Mouse (Mus musculus) frontal cortex, adult 2 months (tissue): Measurements from ENCODE around the gene Olah. TPM values are rescaled to one million over a fixed set of nuclear protein-coding genes. Genes with fewer than 3 reads are reported as not detected.
"Not testable (repeated sequence)": the region's sequence is repeated elsewhere in the genome, so short reads cannot be mapped to it uniquely, and the experiment has no call there.

Experiments used
- DNase-seq, 2 experiments: peaks; one replicate each; pipeline ENCODE4 v3.0.0; 2022; ENCODE audit warnings: low spot score in 1 of 2; ENCODE audit errors: extremely low spot score in 1 of 2
- polyA plus RNA-seq: library from polyadenylated mRNA; depleted of rRNA; stranded (reverse); fragments of >200 nt; gene quantifications from 2 replicates; pipeline ENCODE4 v1.2.3, GENCODE M21; 2012; rRNA removed

The Olah gene
- polyA plus RNA-seq = not detected in 2 replicates

DNA sequence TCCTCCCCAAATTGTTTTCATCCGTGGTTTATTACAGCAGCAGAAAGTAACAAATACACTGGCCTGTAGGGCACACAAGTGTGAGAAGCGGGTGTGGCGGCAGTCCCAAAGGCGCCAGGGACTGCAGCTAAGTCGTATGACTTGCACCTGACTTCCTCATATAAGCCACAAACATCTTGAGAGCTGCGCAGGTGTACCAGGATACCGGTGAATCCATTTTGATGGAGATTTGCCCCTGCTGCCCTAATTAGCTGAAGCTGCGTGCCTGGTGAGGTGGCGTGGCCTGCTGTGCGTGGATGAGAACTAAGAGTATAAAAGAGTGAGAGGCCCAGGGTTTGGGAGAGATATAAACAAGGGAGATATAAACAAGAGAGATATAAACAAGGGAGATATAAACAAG, at the start of gene Olah:
TSS of gene Olah (minus strand) at position 101 of the 400 bp plus-strand sequence.
- DNase-seq = not testable (repeated sequence)

DNA sequence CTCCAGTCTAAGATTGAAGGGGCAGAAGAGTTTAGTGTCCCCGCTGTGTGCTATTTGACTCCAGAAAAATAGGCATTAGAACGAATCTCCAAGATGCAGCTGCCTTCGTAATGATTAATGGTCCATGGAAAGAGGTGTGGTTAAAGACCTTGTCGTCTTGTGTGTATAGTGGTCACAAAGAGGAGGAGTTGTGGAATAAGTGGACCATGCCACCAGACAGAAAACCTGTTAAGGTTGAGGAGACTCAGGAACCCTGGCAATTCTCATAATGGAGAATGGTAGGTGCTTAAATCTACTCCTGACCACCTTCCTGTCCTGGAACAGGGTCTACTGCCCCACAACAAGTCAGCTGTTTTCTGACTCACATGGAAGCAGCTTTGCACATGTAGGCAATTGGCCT, 49.0 kb upstream of the Olah start:
- DNase-seq = no peak

DNA sequence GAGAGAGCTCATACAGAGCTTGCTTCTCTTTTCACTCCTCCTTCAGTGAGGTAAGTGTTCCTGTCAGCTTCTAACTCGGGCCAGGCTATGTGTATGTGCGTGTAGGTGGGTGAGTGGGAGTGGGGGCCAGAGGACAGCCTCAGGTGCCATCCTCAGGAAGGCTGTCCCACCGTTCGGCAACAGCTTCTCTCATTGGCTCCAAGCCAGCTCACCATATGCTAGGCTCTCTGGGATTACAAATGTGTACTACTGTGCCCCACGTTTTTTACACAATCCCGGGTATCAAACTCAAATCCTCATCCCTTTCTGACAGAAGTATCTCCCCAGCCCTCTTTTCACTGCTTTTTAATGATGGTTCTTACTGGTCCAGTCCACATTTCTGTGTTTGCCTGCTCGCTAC, 47.2 kb upstream of the Olah start:
- peak in 1 of 2 experiments; percentile 25 for DNase-seq

DNA sequence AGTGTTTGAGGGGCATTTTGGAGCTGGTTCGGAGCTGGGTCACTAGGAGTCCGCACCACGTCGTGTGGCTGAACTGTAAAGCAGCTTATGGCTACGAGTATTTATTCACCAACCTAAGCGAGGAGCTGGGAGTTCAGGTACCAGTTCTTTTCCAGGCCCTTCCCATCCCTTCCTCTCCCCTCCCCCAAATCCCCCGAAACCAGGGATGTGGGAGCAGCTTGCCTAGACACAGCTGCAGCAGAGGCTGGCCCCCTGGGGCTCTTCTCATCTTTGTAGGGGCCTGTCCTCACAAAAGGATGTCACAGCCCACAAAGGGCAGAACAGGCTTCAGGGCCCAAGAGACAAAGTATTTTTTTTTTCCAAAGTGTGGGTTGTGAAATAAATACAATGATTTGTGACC, 40.9 kb upstream of the Olah start:
- no peak for DNase-seq

DNA sequence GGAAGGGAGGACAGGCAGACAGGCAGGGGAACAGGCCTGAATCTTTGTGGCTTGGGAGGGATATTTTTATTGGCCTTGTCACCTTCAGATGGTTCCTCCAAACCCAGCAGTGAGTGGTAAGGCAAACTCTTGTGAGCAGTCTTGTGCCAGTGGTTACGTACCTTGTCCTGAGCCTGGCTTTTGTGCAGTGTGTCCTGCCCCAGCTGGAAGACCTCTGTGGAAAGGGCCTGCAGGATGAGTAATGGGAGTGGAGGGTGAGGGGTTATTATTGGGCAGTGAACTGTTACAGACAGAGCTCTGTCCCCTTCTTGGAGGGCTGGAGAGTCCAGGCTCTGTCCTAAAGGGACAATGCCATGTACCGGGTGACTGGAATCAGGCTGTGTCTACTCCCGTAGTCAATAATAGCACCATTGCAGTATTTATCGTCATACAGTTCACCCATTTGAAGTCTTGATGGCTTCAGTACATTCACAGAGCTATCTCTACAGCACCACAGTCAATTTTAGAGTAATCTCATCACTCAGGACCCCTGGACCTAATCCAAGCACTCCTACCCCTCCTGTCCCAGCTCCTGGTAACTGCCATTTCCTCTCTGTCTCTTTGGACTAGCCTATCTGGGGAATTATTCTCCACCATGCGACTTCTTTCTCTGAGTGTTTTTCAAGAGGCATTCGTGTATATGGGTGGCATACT, 38.5 kb upstream of the Olah start:
- no peak for DNase-seq

DNA sequence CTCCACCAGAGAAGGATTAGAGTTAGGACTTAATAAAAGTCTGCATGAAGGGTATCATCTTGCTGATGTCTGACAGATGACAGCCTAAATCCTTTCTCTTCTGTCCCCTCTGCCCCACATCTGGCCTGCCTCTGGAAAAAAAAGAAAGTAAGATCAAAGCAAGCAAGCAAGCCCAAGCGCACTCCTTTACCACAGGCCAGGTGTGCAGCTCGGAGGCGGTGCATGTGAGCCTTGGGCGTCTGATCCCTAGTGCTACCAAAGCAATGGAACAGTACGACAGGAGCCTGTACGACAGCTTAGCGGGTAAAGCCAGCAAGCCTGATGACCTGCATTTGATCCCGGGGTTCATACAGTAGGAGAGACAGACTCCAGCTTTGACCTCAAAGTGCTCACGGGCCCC, 33.9 kb upstream of the Olah start:
- no peak for DNase-seq

DNA sequence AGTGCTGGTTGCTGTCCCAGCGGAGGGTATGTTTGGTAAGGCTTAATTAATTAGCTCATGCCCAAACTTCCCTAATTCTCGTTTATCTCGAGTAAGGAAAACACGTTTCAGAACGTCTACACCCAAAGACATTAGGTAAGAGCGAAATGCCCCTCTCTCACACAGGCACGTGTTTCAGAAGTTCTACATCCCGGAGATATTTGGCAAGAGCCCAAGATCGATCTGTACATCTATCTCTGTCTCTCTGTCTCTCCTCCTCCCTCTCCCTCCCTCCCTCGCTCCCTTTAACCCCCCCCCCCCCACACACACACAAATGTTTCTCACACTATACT, 27.5 kb upstream of the Olah start:
- DNase-seq = no peak

DNA sequence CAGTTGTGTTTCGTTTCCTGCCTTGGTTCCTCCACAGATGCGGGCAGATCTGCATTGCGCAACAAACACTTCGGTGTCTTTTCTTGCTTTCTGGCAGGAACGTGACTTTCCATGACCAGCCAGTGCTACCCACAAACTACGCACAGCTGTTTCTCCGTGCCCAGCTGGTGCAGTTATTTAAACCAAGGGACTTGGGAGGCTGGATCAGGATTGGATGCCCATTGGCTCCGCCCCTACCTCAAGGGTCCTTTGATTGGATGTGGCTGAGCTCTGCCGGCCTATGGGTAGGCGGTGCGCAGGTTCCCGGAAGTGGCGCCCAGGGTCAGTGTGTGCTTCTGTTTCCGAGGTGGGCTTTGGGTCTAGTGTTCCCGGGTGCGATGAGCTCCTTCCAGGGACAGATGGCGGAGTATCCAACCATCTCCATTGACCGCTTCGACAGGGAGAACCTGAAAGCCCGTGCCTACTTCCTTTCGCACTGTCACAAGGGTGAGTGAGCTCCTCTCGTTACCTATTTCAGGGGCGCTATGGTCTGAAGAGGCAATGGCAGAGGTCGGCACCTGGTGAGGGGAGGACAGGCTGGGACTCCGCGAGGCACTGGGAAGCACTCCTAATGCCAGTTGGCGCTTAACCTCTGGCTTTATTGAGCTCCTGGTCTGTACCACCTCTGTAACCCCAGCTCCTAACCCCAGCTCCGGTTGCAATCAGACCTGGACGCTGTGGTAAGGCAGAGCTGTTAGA, 27.0 kb upstream of the Olah start, which contains the start of gene Dclre1c:
TSS of gene Dclre1c (plus strand) at position 291 of the 738 bp plus-strand sequence.
- DNase-seq = peak; percentile 92 to 93

DNA sequence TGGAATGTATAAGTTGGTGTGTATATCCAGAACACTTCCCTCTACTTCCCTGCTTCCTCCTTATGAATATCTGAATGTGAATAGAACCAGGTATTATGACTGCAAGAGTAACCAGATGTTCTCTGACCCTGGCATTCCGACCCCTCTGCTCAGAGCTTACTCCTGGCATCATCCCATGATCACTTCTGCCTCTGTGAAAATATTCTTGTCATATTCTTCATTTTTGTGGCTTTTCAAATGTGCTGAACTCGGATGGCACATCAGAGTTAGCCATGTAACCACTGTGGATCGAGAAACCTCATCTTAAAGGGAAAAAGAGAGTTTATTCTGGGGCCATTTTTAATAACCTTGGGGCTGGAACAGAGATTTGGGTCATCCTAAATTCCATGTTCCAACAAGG, 25.5 kb upstream of the Olah start, which contains the start of gene Meig1:
TSS of gene Meig1 (minus strand) at position 101 of the 400 bp plus-strand sequence.
- DNase-seq = no peak

DNA sequence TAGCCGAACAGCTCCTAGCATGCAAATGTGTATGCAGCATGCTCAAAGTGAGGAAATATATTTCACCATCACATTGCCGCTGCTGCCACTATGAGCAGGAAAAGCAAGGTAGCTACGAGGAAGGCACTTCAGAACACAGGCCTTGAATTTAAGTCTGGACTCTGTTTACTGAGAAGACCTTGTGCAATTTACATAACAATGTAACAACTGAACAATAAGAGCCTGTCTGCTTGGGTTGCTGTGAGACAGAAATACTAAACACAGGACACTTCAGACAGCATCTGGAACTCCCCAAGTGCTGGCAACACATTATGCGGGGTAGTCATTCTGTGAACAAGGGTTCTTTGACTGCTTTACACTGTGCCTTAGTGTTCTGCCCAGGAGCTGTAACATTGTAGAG, 23.1 kb upstream of the Olah start:
- DNase-seq = no peak

DNA sequence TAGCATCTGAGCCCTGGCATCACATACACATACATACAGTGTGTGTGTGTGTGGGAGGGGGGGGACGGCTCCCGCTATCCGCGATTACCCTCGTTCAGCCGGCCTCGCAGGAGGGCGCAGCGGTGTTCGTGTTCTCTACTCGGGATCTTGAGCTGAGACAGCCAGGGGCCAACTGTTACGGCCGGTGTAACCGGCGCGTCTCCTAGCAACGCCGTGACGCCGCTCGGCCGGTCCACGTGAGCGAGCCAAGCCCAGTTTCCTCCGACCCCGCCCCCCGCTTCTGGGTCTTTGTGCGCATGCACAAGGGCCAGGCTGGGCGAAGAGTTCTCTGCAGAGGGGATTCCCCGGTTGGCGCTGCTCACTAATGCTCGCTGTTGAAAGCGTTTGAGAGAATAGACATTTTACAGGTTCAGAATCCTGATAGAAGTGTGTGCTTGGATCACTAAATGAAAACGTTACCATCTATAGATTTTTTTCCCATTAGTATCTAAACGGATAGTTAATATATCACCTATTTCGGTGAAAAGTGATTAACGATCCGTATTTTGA, 21.9 kb upstream of the Olah start:
- DNase-seq = peak; percentile 90 to 96

DNA sequence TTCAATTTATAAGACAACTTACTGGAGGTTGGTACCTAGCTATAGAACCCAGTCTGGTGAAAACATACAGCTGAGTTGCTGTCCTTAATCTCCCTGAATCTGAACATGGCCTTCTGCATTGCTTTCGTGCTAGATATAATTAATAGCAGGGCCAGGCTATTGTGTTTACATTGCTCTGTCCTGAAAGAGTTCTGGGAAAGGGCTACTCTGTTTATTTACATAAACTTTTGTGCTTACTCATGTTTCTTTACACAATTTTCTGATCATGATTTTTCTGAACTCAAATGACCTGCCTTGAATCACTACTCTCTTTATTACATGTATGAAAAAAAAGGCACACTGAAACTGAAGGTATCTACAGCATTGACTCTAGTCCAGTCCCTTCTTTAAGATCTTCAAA, 18.7 kb upstream of the Olah start:
- no peak for DNase-seq

DNA sequence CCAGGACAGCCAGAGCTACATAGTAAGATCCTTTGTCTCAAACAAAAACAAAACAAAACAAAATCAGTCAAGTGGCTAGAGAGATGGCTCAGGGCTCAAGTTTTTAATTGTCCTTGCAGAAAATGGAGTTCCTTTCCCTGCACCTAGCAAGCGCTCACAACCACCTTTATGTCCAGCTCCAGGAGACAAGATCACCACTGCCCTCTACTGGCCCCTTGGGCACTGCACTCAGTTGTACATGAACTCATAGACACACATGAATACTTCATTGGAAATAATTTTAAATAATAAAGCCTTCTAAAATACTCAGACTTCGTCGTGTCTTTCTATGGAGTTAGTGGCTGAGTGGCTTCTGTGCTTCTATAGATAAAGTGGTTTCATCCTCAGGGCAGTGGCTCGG, 17.2 kb upstream of the Olah start:
- DNase-seq = peak in 1 of 2 experiments; percentile 73

DNA sequence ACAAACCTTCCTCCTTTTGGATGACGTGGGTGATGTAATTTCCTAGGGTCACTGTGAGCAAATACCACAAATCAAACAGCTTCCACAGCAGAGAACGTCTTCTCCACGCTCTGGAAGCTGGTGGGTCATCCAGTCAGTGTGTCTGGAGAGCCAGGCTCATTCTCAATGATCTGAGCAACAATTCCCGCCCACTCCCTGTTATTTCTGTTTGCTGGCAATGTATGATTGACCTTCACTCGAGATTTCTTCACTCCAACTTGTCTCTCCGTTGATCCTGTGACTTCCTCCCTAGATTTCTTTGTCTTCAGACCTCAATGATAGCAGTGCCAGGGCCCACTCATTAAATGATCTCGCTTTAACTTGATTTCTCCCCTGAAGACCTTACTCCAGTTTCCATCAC, 10.7 kb upstream of the Olah start:
- DNase-seq = no peak

DNA sequence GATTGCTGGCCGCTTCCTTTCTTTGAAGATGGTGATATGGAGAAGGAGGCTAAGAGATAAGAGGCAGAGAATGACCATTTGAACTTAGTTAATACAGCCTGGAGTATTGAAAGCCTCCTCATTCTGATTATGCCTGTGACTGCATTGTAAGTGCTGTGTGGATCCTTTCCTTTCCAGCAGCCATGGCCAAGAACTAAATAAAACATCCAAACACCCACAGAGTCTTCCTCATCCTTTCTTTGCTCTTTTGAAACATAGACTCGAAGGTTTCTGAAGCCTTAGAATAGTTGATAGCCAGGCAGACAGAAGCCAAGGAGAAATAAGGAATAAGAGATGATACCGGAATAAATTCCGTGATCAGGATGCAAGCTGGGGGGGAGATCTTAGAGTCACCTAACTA, 9.0 kb upstream of the Olah start:
- peak in 1 of 2 experiments; percentile 26 for DNase-seq

DNA sequence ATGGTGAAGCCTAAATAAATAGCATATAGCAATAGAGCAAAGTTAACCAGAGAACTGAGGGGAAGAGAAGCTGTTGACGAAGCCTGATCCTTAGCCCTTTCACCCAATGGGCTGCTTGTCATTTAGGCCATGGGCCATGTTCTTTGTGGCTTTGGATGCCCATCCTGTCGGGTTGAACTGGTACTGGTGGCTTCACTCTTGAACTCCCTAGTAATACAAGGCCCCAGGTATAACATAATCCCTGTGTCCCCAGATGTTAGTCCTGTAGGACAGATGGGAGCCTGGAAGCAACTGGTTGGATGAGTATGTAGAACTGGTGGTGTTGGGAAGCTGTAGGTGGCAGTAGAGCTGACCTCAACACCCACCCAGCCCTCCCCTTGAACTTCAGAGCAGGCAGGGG, 5.1 kb downstream of the Olah start:
- DNase-seq = no peak

DNA sequence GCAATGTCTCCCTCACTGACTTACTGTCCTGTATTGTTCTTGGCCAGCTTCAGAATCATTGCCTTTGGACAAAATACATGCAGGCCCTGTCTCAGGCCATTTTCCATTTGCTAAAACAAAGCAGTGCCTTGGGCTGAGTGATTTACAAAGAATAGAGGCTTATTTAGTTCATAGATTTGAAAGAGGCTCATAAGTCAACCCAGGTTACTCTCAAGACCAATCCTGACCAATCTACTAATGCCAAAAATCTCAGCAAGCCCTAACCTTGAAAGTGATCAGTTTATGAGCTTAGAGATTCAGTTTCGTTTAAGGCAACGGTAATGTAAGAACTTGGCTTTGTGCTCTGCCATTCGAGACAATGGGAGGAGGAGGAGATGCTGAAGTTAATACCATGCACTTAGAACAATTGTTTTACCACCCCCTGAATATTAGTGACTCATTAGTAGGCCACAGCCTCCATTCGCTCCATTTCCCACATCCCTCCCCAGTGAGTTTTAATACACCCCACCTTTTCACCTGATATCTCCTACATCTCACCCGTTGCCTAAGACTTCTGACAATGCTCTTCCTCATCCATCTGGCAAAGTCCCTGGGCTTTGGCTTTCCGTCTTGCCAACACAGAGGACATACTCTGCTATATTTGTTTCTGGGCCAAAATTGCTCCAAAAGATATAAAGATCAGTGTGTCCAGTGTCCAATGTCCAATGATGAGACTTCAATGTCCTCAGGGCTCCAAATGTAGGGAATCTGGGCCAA, 9.7 kb downstream of the Olah start:
- DNase-seq = no peak

DNA sequence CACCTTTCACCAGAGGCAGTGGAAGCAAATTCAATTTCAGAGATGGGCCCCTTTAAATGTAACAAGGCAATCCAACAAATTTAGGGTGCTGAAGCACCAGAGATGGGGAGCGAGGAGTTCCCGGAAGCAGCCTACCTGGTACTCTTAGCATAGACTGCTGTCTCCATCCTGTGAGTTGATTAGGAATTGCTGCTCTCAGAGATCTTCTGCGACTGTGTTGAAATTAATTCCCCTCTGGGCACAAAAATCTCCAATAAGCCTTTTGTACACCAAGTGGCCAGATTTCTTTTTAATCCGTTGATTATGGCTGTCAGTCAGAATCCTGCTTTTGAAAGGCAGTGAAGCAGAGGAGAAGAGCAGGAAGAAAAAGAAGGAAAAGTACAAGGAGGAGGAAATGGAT, 31.9 kb downstream of the Olah start:
- DNase-seq = no peak

DNA sequence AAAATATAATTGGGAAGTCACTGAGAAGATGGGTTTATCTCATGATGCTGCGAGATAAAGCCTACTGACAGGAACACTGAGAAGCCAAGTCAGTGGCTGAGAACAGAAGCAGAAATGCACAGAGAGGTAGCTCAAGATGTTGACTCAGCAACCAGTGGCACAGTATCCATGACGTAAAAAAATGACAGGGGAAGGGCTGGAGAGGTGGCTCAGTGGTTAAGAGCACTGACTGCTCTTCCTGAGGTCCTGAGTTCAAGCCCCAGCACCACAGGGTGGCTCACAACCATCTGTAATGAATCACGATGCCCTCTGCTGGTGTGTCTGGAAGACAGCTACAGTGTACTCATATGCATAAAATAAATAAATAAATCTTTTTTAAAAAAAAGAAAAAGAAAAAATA, 35.9 kb downstream of the Olah start:
- DNase-seq = no peak

DNA sequence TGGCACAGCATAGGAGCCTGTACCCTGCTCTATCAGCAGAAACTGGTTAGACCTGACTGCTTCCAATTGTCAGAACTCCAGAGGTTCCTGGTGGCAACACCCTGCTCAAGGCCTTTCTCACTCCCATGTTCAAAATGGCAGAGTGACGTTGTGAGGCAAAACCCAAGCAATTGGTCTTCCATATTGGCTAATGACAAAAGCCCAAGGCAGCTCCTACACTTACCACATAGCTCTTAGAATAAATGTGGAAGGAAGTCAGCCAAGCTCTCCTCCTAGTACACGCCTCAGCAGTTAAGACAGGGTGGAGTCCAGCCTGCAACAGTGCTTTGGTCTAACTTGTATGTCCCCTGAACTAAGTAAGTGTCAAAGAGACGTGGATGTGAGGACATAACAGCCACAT, 39.1 kb downstream of the Olah start:
- no peak for DNase-seq

DNA sequence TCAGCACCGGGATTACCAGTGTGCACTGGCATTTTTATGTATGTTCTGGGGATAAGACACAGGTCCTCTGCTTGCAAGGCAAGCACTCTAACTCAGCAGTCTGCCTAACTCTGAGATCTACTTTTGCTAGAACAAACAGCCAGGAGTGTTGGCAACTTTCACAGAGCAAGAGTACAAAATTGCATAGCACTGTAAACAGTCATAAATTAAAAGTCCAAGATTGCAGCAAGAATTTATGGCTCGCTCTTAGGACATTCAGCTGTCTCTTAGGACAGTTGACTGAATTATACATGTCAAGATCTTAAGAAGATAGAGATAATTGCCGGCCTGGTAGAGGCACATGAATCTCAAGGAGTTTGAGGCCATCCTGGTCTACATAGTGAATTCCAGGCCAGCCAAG, 40.7 kb downstream of the Olah start:
- DNase-seq = no peak
